Mouse (Mus musculus): Measurements from ENCODE around the gene 4931406P16Rik. TPM values are rescaled to one million over a fixed set of nuclear protein-coding genes. Genes with fewer than 3 reads are reported as not detected.

4931406P16Rik gene
- polyA plus RNA-seq, 1 experiment from 2014 or later = 32.6 TPM

GRCm38 (mm10) chr7:34252030-34252429 lies 61.3 kb downstream of the 4931406P16Rik start:
- Histone ChIP-seq H3K4me1 (replicated peaks; ENCODE audit: control insufficient read depth, insufficient read depth, low read length) (no peaks in the 10 kb centered on the region), H3K4me3 (ENCODE audit: low read depth, low read length) (no peak overlapping the region), H3K9me3 (ENCODE audit: control insufficient read depth, low read length) (no peaks in the 10 kb centered on the region), H3K9ac (ENCODE audit: low read depth, low read length) (no peak overlapping the region), H3K27ac (ENCODE audit: low read depth, low read length) (no peak overlapping the region), H3K27me3 (replicated peaks; ENCODE audit: control insufficient read depth, insufficient read depth, low read length) (no peaks in the 10 kb centered on the region), H3K36me3 (ENCODE audit: control insufficient read depth, insufficient read depth, low read length) (peaks cover 17% of the 10 kb centered on the region), H3K4me2 (no peak overlapping the region)
- ATAC-seq (replicated peaks; ENCODE audit: low FRiP score) (no peak), DNase-seq (ENCODE audit: low spot score) (no peak)
- WGBS = 82% methylated on average over 2 of the region's 2 CpGs

GRCm38 (mm10) chr7:34250738-34251137 lies 62.6 kb downstream of the 4931406P16Rik start, which contains the start of gene Gm6096:
TSS of gene Gm6096 (plus strand) at chr7:34251038.
- Histone ChIP-seq H3K9me3 (ENCODE audit: control insufficient read depth, low read length) (no peaks in the 10 kb centered on the region), H3K27me3 (replicated peaks; ENCODE audit: control insufficient read depth, insufficient read depth, low read length) (no peaks in the 10 kb centered on the region), H3K36me3 (ENCODE audit: control insufficient read depth, insufficient read depth, low read length) (peaks cover 16% of the 10 kb centered on the region), H3K4me1 (replicated peaks; ENCODE audit: control insufficient read depth, insufficient read depth, low read length) (no peaks in the 10 kb centered on the region), H3K4me3 (ENCODE audit: low read depth, low read length) (no peak within 1 kb of the TSS), H3K4me2 (no peak within 1 kb of the TSS), H3K9ac (ENCODE audit: low read depth, low read length) (no peak within 1 kb of the TSS), H3K27ac (ENCODE audit: low read depth, low read length) (no peak within 1 kb of the TSS)
- 89% methylated on average over 7 of the region's 7 CpGs for WGBS
- ATAC-seq (replicated peaks; ENCODE audit: low FRiP score) (no peak), DNase-seq (ENCODE audit: low spot score) (no peak)

- Histone ChIP-seq H3K4me1 (replicated peaks; ENCODE audit: control insufficient read depth, insufficient read depth, low read length) (no peaks in the 10 kb centered on the region), H3K4me3 (ENCODE audit: low read depth, low read length) (no peak overlapping the region), H3K9me3 (ENCODE audit: control insufficient read depth, low read length) (no peaks in the 10 kb centered on the region), H3K36me3 (ENCODE audit: control insufficient read depth, insufficient read depth, low read length) (peaks cover 21% of the 10 kb centered on the region; the same call in 1 of the 2 replicates), H3K9ac (ENCODE audit: low read depth, low read length) (no peak overlapping the region), H3K27me3 (replicated peaks; ENCODE audit: control insufficient read depth, insufficient read depth, low read length) (no peaks in the 10 kb centered on the region), H3K4me2 (no peak overlapping the region), H3K27ac (ENCODE audit: low read depth, low read length) (no peak overlapping the region)
- 88% methylated on average over 3 of the region's 3 CpGs for WGBS
- no peak for ATAC-seq (replicated peaks; ENCODE audit: low FRiP score)
- DNase-seq (ENCODE audit: low spot score) = no peak
These were observed 66.4 kb downstream of the 4931406P16Rik start for GRCm38 (mm10) chr7:34246870-34247499.

GRCm38 (mm10) chr7:34242176-34242575 lies 71.2 kb downstream of the 4931406P16Rik start:
- Histone ChIP-seq H3K27ac (ENCODE audit: low read depth, low read length) (no peak overlapping the region), H3K4me2 (no peak overlapping the region), H3K4me1 (replicated peaks; ENCODE audit: control insufficient read depth, insufficient read depth, low read length) (no peaks in the 10 kb centered on the region), H3K27me3 (replicated peaks; ENCODE audit: control insufficient read depth, insufficient read depth, low read length) (no peaks in the 10 kb centered on the region), H3K9ac (ENCODE audit: low read depth, low read length) (no peak overlapping the region), H3K9me3 (ENCODE audit: control insufficient read depth, low read length) (no peaks in the 10 kb centered on the region), H3K4me3 (ENCODE audit: low read depth, low read length) (no peak overlapping the region), H3K36me3 (ENCODE audit: control insufficient read depth, insufficient read depth, low read length) (peaks cover 31% of the 10 kb centered on the region; the same call in 1 of the 2 replicates)
- WGBS = 96% methylated on average over 11 of the region's 11 CpGs
- ATAC-seq (replicated peaks; ENCODE audit: low FRiP score) (no peak), DNase-seq (ENCODE audit: low spot score) (no peak)

GRCm38 (mm10) chr7:34238086-34238485 lies 75.3 kb downstream of the 4931406P16Rik start:
- H3K4me2 ChIP-seq = no peak overlapping the region
- no peaks in the 10 kb centered on the region for H3K27me3 ChIP-seq (replicated peaks; ENCODE audit: control insufficient read depth, insufficient read depth, low read length)
- H3K4me3 ChIP-seq (ENCODE audit: low read depth, low read length) = no peak overlapping the region
- ATAC-seq (replicated peaks; ENCODE audit: low FRiP score) = no peak
- no peaks in the 10 kb centered on the region for H3K9me3 ChIP-seq (ENCODE audit: control insufficient read depth, low read length)
- DNase-seq (ENCODE audit: low spot score) = no peak
- no peak overlapping the region for H3K9ac ChIP-seq (ENCODE audit: low read depth, low read length)
- H3K27ac ChIP-seq (ENCODE audit: low read depth, low read length) = no peak overlapping the region
- peaks cover 4% of the 10 kb centered on the region for H3K4me1 ChIP-seq (replicated peaks; ENCODE audit: control insufficient read depth, insufficient read depth, low read length)
- peaks cover 20% of the 10 kb centered on the region for H3K36me3 ChIP-seq (ENCODE audit: control insufficient read depth, insufficient read depth, low read length)
- 88% methylated on average over 5 of the region's 5 CpGs for WGBS

GRCm38 (mm10) chr7:34235602-34236001 lies 77.7 kb downstream of the 4931406P16Rik start:
- no peaks in the 10 kb centered on the region for H3K27me3 ChIP-seq (replicated peaks; ENCODE audit: control insufficient read depth, insufficient read depth, low read length)
- WGBS = 83% methylated on average over 5 of the region's 5 CpGs
- H3K9ac ChIP-seq (ENCODE audit: low read depth, low read length) = no peak overlapping the region
- no peak for DNase-seq (ENCODE audit: low spot score)
- H3K4me1 ChIP-seq (replicated peaks; ENCODE audit: control insufficient read depth, insufficient read depth, low read length) = peaks cover 11% of the 10 kb centered on the region
- H3K27ac ChIP-seq (ENCODE audit: low read depth, low read length) = no peak overlapping the region
- no peak for ATAC-seq (replicated peaks; ENCODE audit: low FRiP score)
- H3K36me3 ChIP-seq (ENCODE audit: control insufficient read depth, insufficient read depth, low read length) = peaks cover 20% of the 10 kb centered on the region
- no peak overlapping the region for H3K4me3 ChIP-seq (ENCODE audit: low read depth, low read length)
- no peak overlapping the region for H3K4me2 ChIP-seq
- no peaks in the 10 kb centered on the region for H3K9me3 ChIP-seq (ENCODE audit: control insufficient read depth, low read length)

- no peak for DNase-seq (ENCODE audit: low spot score)
These were observed 78.5 kb downstream of the 4931406P16Rik start for GRCm38 (mm10) chr7:34234610-34235561.

GRCm38 (mm10) chr7:34233909-34234609 lies 79.3 kb downstream of the 4931406P16Rik start:
- Histone ChIP-seq H3K27me3 (replicated peaks; ENCODE audit: control insufficient read depth, insufficient read depth, low read length) (no peaks in the 10 kb centered on the region), H3K9me3 (ENCODE audit: control insufficient read depth, low read length) (no peaks in the 10 kb centered on the region), H3K4me2 (peak overlapping the region; percentile 94), H3K36me3 (ENCODE audit: control insufficient read depth, insufficient read depth, low read length) (peaks cover 14% of the 10 kb centered on the region), H3K9ac (ENCODE audit: low read depth, low read length) (peak overlapping the region; percentile 86), H3K4me3 (ENCODE audit: low read depth, low read length) (peak overlapping the region; percentile 60), H3K27ac (ENCODE audit: low read depth, low read length) (peak overlapping the region; percentile 93), H3K4me1 (replicated peaks; ENCODE audit: control insufficient read depth, insufficient read depth, low read length) (peaks cover 12% of the 10 kb centered on the region)
- peak; percentile 91 for ATAC-seq (replicated peaks; ENCODE audit: low FRiP score)
- DNase-seq (ENCODE audit: low spot score) = peak; percentile 100
- whole genome bisulfite sequencing = under 1% methylated on average over 46 of the region's 46 CpGs

More at GRCm38 (mm10) chr7:34234610-34235561, 78.5 kb downstream of the 4931406P16Rik start:
- 3% methylated on average over 17 of the region's 17 CpGs for WGBS
- Histone ChIP-seq H3K36me3 (ENCODE audit: control insufficient read depth, insufficient read depth, low read length) (peaks cover 20% of the 10 kb centered on the region), H3K9me3 (ENCODE audit: control insufficient read depth, low read length) (no peaks in the 10 kb centered on the region), H3K4me1 (replicated peaks; ENCODE audit: control insufficient read depth, insufficient read depth, low read length) (peaks cover 11% of the 10 kb centered on the region), H3K27me3 (replicated peaks; ENCODE audit: control insufficient read depth, insufficient read depth, low read length) (no peaks in the 10 kb centered on the region), H3K27ac (ENCODE audit: low read depth, low read length) (peak overlapping the region; percentile 93), H3K9ac (ENCODE audit: low read depth, low read length) (peak overlapping the region; percentile 86), H3K4me3 (ENCODE audit: low read depth, low read length) (peak overlapping the region; percentile 60), H3K4me2 (peak overlapping the region; percentile 94)
- no peak for ATAC-seq (replicated peaks; ENCODE audit: low FRiP score)
